Mouse (Mus musculus): ENCODE results near the gene Atp5h. TPM values are rescaled to one million over a fixed set of nuclear protein-coding genes. Genes with fewer than 3 reads are reported as not detected.

Atp5h gene
- polyA plus RNA-seq, 1 experiment from 2014 or later = 1,004 TPM

DNA sequence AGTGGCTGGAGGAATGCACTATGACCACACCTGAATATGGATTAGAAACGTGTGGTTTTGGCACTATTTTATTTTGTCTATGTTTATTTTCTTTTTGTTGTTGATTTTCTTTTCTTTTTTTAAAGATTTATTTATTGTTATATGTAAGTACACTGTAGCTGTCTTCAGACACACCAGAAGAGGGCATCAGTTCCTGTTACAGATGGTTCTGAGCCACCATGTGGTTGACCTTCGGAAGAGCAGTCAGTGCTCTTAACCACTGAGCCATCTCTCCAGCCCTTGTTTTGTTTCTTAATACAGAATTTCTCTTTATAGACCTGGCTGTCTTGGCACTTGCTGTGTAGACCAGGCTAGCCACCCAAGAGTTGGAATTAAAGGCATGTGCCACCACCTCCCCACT is 47.0 kb downstream of the Atp5h start:
- Histone ChIP-seq H3K4me2 (no peak overlapping the region), H3K4me1 (peaks cover 10% of the 10 kb centered on the region), H3K27ac (no peak overlapping the region), H3K36me3 (no peaks in the 10 kb centered on the region), H3K9me3 (replicated peaks) (no peaks in the 10 kb centered on the region), H3K4me3 (replicated peaks) (no peak overlapping the region), H3K27me3 (peaks cover 83% of the 10 kb centered on the region), H3K9ac (no peak overlapping the region)
- WGBS = 57% methylated on average over 2 of the region's 2 CpGs
- ATAC-seq (replicated peaks; ENCODE audit: low FRiP score) = no peak

DNA sequence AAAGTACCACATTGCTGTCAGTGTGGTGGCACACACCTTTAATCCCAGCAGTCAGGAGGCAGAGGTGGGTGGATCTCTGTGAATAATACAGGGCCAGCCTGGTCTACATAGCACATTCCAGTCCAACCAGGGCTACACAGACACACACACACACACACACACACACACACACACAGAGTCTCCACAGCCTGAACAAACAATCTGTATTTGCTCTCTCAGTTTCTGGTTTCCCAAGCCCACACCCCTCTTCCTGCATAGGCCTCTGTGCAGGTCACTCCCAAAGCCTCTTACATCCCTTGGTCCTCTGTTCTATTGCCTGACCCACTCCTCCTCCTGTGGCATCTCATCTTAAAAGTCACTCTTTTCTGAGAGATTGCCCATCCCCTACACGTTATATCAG is 47.7 kb downstream of the Atp5h start:
- 63% methylated on average over 1 of the region's 1 CpGs for WGBS
- no peak overlapping the region for H3K27ac ChIP-seq
- no peaks in the 10 kb centered on the region for H3K9me3 ChIP-seq (replicated peaks)
- no peak overlapping the region for H3K9ac ChIP-seq
- ATAC-seq (replicated peaks; ENCODE audit: low FRiP score) = no peak
- H3K27me3 ChIP-seq = peaks cover 90% of the 10 kb centered on the region
- H3K4me2 ChIP-seq = no peak overlapping the region
- H3K4me1 ChIP-seq = peaks cover 18% of the 10 kb centered on the region
- no peaks in the 10 kb centered on the region for H3K36me3 ChIP-seq
- no peak overlapping the region for H3K4me3 ChIP-seq (replicated peaks)

DNA sequence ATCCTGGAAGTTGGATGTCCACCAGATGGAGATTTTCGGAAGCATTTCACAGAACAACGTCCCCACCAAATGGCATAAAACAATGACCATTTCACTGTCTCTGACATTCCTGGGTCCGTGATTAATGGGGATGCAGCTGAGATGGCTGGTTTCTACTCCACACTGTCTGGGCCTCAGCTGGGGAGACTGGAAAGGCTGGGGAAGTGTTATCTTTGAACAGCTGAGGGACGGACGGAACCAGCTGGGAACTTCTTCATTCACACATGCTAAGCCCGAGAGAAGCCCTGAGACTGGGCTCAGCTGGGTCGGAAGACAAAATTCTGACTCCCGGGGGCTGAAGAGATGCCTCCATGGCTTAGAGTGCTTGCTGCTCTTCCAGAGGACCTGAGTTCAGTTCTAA is 48.4 kb downstream of the Atp5h start:
- peaks cover 97% of the 10 kb centered on the region for H3K27me3 ChIP-seq
- 57% methylated on average over 8 of the region's 8 CpGs for WGBS

DNA sequence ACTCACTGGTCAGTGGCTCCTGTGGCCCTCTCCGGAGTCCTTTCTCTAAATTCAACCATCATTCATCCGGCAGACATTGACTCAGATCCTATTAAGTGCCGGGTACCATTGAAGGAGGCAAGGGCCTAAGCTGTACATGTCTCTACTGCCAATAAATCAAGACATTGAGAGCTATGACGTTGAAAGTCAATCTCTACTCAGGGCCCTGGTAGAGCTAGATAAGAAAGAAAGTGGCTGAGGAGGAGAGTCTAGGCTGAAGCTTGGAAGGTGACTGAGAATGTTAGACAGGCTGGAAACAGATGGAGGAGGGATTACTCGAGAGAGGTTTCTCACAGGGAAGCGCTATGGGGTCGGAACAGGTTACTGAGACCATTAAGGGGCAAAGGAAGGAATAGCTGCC is 49.4 kb downstream of the Atp5h start:
- H3K4me3 ChIP-seq (replicated peaks) = no peak overlapping the region
- H3K27me3 ChIP-seq = peaks cover 96% of the 10 kb centered on the region
- 47% methylated on average over 7 of the region's 7 CpGs for WGBS

More for the DNA sequence above, 48.4 kb downstream of the Atp5h start:
- H3K4me2 ChIP-seq = no peak overlapping the region
- H3K4me1 ChIP-seq = peaks cover 24% of the 10 kb centered on the region
- H3K9me3 ChIP-seq (replicated peaks) = no peaks in the 10 kb centered on the region
- no peak overlapping the region for H3K9ac ChIP-seq
- no peak overlapping the region for H3K4me3 ChIP-seq (replicated peaks)
- no peaks in the 10 kb centered on the region for H3K36me3 ChIP-seq
- no peak for ATAC-seq (replicated peaks; ENCODE audit: low FRiP score)
- H3K27ac ChIP-seq = no peak overlapping the region

DNA sequence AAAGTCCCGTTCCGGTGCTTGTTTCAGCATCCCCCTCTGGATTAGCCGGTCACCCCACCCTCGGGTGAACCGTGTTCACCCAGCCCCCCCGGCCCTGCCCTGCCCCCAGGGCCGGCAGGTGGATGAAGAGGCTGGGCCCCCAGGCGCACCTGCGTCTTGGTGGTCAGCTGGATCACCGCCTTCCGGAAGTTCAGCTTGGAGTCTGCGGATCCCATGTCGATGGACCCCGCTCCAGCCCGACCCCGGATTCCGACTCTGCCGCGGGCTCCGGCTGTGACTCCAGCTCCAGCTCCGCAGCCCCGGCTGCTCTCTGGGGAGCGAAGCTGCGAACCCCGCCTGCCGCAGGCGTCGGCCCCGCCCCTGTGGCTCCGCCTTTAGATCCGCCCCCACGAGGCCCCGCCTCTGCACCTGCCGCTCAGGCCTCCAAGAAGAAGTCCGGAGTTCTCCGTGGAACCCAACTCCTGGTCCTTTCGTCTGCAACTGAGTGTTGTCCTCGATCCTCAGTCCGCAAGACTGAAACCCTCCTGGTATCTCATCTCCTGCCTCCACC is 52.3 kb downstream of the Atp5h start, which contains the start of gene Hid1:
Gene Hid1 (minus strand): TSS at position 362 of the 550 bp plus-strand sequence.
- Histone ChIP-seq H3K4me2 (peak within 1 kb of the TSS; percentile 96), H3K4me1 (peaks cover 25% of the 10 kb centered on the region), H3K27me3 (peaks cover 73% of the 10 kb centered on the region), H3K9ac (peak within 1 kb of the TSS; percentile 50), H3K27ac (no peak within 1 kb of the TSS), H3K36me3 (no peaks in the 10 kb centered on the region), H3K9me3 (replicated peaks) (no peaks in the 10 kb centered on the region), H3K4me3 (replicated peaks) (peak within 1 kb of the TSS; percentile 60)
- under 1% methylated on average over 39 of the region's 39 CpGs for WGBS
- peak; percentile 73 for ATAC-seq (replicated peaks; ENCODE audit: low FRiP score)

More for the DNA sequence above, 49.4 kb downstream of the Atp5h start:
- peaks cover 32% of the 10 kb centered on the region for H3K4me1 ChIP-seq
- no peaks in the 10 kb centered on the region for H3K9me3 ChIP-seq (replicated peaks)
- no peaks in the 10 kb centered on the region for H3K36me3 ChIP-seq
- H3K9ac ChIP-seq = no peak overlapping the region
- ATAC-seq (replicated peaks; ENCODE audit: low FRiP score) = no peak
- H3K4me2 ChIP-seq = no peak overlapping the region
- no peak overlapping the region for H3K27ac ChIP-seq

DNA sequence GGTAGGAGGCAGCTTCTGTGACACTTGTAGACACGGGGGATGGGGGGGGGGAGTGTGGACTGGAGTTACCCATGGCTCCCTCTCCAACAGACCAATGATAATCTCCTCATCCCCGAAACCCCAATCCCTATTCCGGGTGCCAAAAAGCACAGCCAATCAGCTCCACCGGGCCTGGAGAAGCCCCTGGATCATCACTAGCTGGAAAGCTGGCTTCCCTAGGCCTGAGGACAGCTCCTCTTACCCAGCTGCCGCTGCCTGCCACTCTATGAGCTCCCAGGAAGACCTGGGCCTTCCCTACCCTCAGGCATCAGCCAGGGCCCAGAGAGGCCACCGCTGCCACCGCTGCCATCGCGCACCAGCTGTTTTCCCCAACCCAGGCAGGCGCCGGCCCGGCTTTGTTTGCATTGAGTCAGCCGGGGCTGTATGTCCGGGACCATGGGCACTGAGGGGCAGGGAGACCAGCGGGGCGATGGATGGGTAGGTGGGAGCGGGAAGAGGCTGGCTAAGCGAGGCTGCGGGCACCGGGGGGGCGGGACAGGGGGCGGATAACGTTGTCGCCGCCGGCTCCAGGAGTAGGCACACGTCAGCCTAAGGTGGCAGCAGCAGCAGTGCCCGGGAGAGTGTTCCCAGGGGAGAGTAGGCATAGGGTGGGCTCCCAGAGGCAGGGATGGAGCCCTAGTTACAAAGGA is 52.9 kb downstream of the Atp5h start:
- ATAC-seq (replicated peaks; ENCODE audit: low FRiP score) = peak; percentile 32
- Histone ChIP-seq H3K27ac (no peak overlapping the region), H3K4me3 (replicated peaks) (peak overlapping the region; percentile 60), H3K27me3 (peaks cover 66% of the 10 kb centered on the region), H3K4me1 (peaks cover 25% of the 10 kb centered on the region), H3K9ac (peak overlapping the region; percentile 50), H3K4me2 (peak overlapping the region; percentile 96), H3K36me3 (no peaks in the 10 kb centered on the region), H3K9me3 (replicated peaks) (no peaks in the 10 kb centered on the region)
- WGBS = 4% methylated on average over 28 of the region's 28 CpGs

DNA sequence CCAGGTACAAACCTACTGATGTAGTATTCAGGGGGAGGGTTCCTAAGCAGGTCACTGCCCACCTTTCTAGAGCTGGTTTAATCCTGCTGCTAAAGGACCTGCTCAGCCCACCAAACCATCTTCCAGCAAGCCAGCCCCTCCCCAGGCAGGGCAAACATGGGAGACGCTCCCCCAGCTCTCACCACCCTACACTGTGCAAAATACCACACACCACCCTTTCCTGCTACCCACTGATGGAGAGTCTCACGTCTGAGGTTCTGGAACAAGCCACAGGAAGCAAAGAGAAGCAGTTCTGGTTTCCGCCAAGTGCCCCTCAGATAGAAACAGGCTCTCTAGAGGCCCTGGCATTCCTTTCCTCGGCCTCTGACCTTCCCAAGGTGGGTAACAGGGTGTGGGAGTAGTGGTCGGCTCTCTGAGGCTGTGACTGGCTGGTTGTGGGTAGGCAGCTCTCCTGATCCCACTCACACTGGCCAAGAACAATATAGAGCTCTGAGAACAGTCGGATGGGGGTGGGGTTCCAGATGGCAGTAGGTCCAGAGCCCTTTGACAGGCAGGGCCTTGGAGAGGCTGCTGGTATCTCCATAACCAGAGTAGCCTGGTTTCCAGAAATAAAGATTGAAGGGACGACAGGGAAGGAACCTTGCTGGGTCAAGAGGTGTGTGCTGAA is 53.6 kb downstream of the Atp5h start:
- peaks cover 25% of the 10 kb centered on the region for H3K4me1 ChIP-seq
- peak overlapping the region; percentile 96 for H3K4me2 ChIP-seq
- H3K4me3 ChIP-seq (replicated peaks) = peak overlapping the region; percentile 60
- H3K9me3 ChIP-seq (replicated peaks) = no peaks in the 10 kb centered on the region
- H3K9ac ChIP-seq = no peak overlapping the region
- 32% methylated on average over 7 of the region's 7 CpGs for WGBS
- H3K27me3 ChIP-seq = peaks cover 60% of the 10 kb centered on the region
- no peaks in the 10 kb centered on the region for H3K36me3 ChIP-seq
- no peak overlapping the region for H3K27ac ChIP-seq
- ATAC-seq (replicated peaks; ENCODE audit: low FRiP score) = peak; percentile 47; the same call in 1 of the 2 replicates

Small RNA genes lying within 50 kb of the gene (microRNA-seq; reads per million reads assigned to microRNA genes)
- gene Mir3968 = not detected

Other genes with a start within 250 kb of the Atp5h start
- 10.6 and 11.0 TPM in 2 replicates for gene Tmem104, start 232.5 kb downstream of the Atp5h start, polyA plus RNA-seq (2015; fragmentation: Nextera tagmentation; extraction: Ambion mirVana)
- gene Nat9, start 232.1 kb downstream of the Atp5h start, polyA plus RNA-seq (2015; fragmentation: Nextera tagmentation; extraction: Ambion mirVana) = 21.5 and 23.4 TPM in 2 replicates
- gene Grin2c, start 152.7 kb downstream of the Atp5h start, polyA plus RNA-seq (2015; fragmentation: Nextera tagmentation; extraction: Ambion mirVana) = not detected in 2 replicates
- gene Fdxr, start 142.9 kb downstream of the Atp5h start, polyA plus RNA-seq (2015; fragmentation: Nextera tagmentation; extraction: Ambion mirVana) = 15.4 and 20.8 TPM in 2 replicates
- gene Fads6, start 122.3 kb downstream of the Atp5h start, polyA plus RNA-seq (2015; fragmentation: Nextera tagmentation; extraction: Ambion mirVana) = 0.49 and 0.55 TPM in 2 replicates
- 0.06 and 0.09 TPM in 2 replicates for gene Otop2, start 112.8 kb downstream of the Atp5h start, polyA plus RNA-seq (2015; fragmentation: Nextera tagmentation; extraction: Ambion mirVana)
- not detected in 2 replicates for gene Ush1g, start 97.9 kb downstream of the Atp5h start, polyA plus RNA-seq (2015; fragmentation: Nextera tagmentation; extraction: Ambion mirVana)
- not detected in 2 replicates for gene Otop3, start 85.2 kb downstream of the Atp5h start, polyA plus RNA-seq (2015; fragmentation: Nextera tagmentation; extraction: Ambion mirVana)
- gene Hid1, start 52.2 kb downstream of the Atp5h start, polyA plus RNA-seq (2015; fragmentation: Nextera tagmentation; extraction: Ambion mirVana) = 6.7 and 8.1 TPM in 2 replicates
- gene Cdr2l, start 38.0 kb downstream of the Atp5h start, polyA plus RNA-seq (2015; fragmentation: Nextera tagmentation; extraction: Ambion mirVana) = 10.6 and 10.7 TPM in 2 replicates
- gene Mrpl58, start 16.2 kb downstream of the Atp5h start, polyA plus RNA-seq (2015; fragmentation: Nextera tagmentation; extraction: Ambion mirVana) = 204 and 209 TPM in 2 replicates
- 14.1 and 16.4 TPM in 2 replicates for gene Kctd2, start 166 bp upstream of the Atp5h start, polyA plus RNA-seq (2015; fragmentation: Nextera tagmentation; extraction: Ambion mirVana)
- gene Trim80, start 20.6 kb upstream of the Atp5h start, polyA plus RNA-seq (2015; fragmentation: Nextera tagmentation; extraction: Ambion mirVana) = 0.18 and 0.30 TPM in 2 replicates
- 15.8 and 22.3 TPM in 2 replicates for gene Slc16a5, start 42.5 kb upstream of the Atp5h start, polyA plus RNA-seq (2015; fragmentation: Nextera tagmentation; extraction: Ambion mirVana)
- 8.6 and 9.1 TPM in 2 replicates for gene Armc7, start 55.7 kb upstream of the Atp5h start, polyA plus RNA-seq (2015; fragmentation: Nextera tagmentation; extraction: Ambion mirVana)
- 72.7 and 76.7 TPM in 2 replicates for gene Nt5c, start 71.9 kb upstream of the Atp5h start, polyA plus RNA-seq (2015; fragmentation: Nextera tagmentation; extraction: Ambion mirVana)
- gene Jpt1, start 94.4 kb upstream of the Atp5h start, polyA plus RNA-seq (2015; fragmentation: Nextera tagmentation; extraction: Ambion mirVana) = 457 and 460 TPM in 2 replicates
- gene Sumo2, start 116.3 kb upstream of the Atp5h start, polyA plus RNA-seq (2015; fragmentation: Nextera tagmentation; extraction: Ambion mirVana) = 1,007 and 1,133 TPM in 2 replicates
- gene Nup85, start 144.5 kb upstream of the Atp5h start, polyA plus RNA-seq (2015; fragmentation: Nextera tagmentation; extraction: Ambion mirVana) = 174 and 190 TPM in 2 replicates
- gene Mrps7, start 184.0 kb upstream of the Atp5h start, polyA plus RNA-seq (2015; fragmentation: Nextera tagmentation; extraction: Ambion mirVana) = 102 and 103 TPM in 2 replicates
- 18.5 and 20.7 TPM in 2 replicates for gene Gga3, start 184.1 kb upstream of the Atp5h start, polyA plus RNA-seq (2015; fragmentation: Nextera tagmentation; extraction: Ambion mirVana)
- 35.8 and 37.6 TPM in 2 replicates for gene Mif4gd, start 193.0 kb upstream of the Atp5h start, polyA plus RNA-seq (2015; fragmentation: Nextera tagmentation; extraction: Ambion mirVana)
- gene Slc25a19, start 208.3 kb upstream of the Atp5h start, polyA plus RNA-seq (2015; fragmentation: Nextera tagmentation; extraction: Ambion mirVana) = 45.8 and 48.3 TPM in 2 replicates